ENCODE assay signal across 9 mouse cellular contexts in genomic region chr17:34218675-34219074, GRCm38 (mm10). TPM values are rescaled to one million over a fixed set of nuclear protein-coding genes. Genes with fewer than 3 reads are reported as not detected.
DNase-seq lines count a peak whose midpoint lies in the region; ATAC-seq and TF ChIP-seq lines count a peak whose summit lies in the region.
"Had no signal": no experiment of that assay in that cellular context is flagged by ENCODE, and none has a peak within 500 bp of the region (broad histone marks: within the 10 kb centered on the region; RNA-seq: fewer than 3 reads in every experiment).

No protein-coding gene starts in this region.

- no peaks in the 10 kb centered on the region; the same call in 1 of the 2 replicates for H3K9me3 ChIP-seq in liver, embryonic 12.5 days (replicated peaks)

- TF ChIP-seq POLR2A in liver, adult 2 months (IDR thresholded peaks at IDR 0.05; ENCODE audit: extremely low read depth, insufficient read depth, low read length) = no peak
- no peak for TF ChIP-seq POLR2A in small intestine, adult 2 months (IDR thresholded peaks at IDR 0.05; ENCODE audit: low read depth, low read length)

- H3K27me3 ChIP-seq in liver, adult 2 months (ENCODE audit: control insufficient read depth, insufficient read depth, low read length) = no peaks in the 10 kb centered on the region
- H3K27me3 ChIP-seq in liver, embryonic 12.5 days (replicated peaks) = peaks cover 13% of the 10 kb centered on the region
- H3K27me3 ChIP-seq in small intestine, adult 2 months (ENCODE audit: control insufficient read depth, insufficient read depth, low read length) = no peaks in the 10 kb centered on the region

- no peak overlapping the region for H3K27ac ChIP-seq in liver, adult 2 months (replicated peaks; ENCODE audit: insufficient read depth, low read depth, low read length)
- no peak overlapping the region for H3K27ac ChIP-seq in liver, embryonic 12.5 days
- no peak overlapping the region for H3K27ac ChIP-seq in small intestine, adult 2 months (ENCODE audit: insufficient read depth, low read depth, low read length)
- H3K27ac ChIP-seq: kidney, postnatal 0 days had no signal

- H3K9ac ChIP-seq in liver, adult 2 months (ENCODE audit: low read depth, low read length) = no peak overlapping the region
- no peak overlapping the region for H3K9ac ChIP-seq in liver, embryonic 12.5 days

- H3K4me1 ChIP-seq in liver, adult 2 months (ENCODE audit: control insufficient read depth, insufficient read depth, low read length) = no peaks in the 10 kb centered on the region
- no peaks in the 10 kb centered on the region for H3K4me1 ChIP-seq in liver, embryonic 12.5 days
- no peaks in the 10 kb centered on the region for H3K4me1 ChIP-seq in small intestine, adult 2 months (ENCODE audit: control insufficient read depth, insufficient read depth, insufficient read length, low read length)

- peaks cover 2% of the 10 kb centered on the region; the same call in 1 of the 2 replicates for H3K36me3 ChIP-seq in liver, adult 2 months (ENCODE audit: control insufficient read depth, insufficient read depth, low read length)
- H3K36me3 ChIP-seq in liver, embryonic 12.5 days = no peaks in the 10 kb centered on the region
- peaks cover 26% of the 10 kb centered on the region for H3K36me3 ChIP-seq in small intestine, adult 2 months (ENCODE audit: control insufficient read depth, insufficient read depth, low read length)

- 51% methylated on average over 11 of the region's 11 CpGs for WGBS in liver, adult 2 months
- 83% methylated on average over 11 of the region's 11 CpGs for WGBS in liver, embryonic 12.5 days (ENCODE audit: insufficient replicate concordance)
- 43% methylated on average over 11 of the region's 11 CpGs for WGBS in small intestine, adult 2 months

- DNase-seq in liver, adult 2 months (ENCODE audit: extremely low read depth, low read depth, low spot score) = peak; percentile 76
- DNase-seq in T-cell, adult 2 months (ENCODE audit: low spot score) = peak; percentile 8
- DNase-seq in fat pad, adult 2 months (ENCODE audit: extremely low read depth, low read depth, low spot score) = peak; percentile 39
- DNase-seq in kidney, postnatal 14 days = peak; percentile 83
- DNase-seq in cerebellum, adult 8-10 months = no peak
- no peak for DNase-seq in embryo, embryonic 9.5 days (ENCODE audit: extremely low spot score)

- no peak overlapping the region for H3K4me3 ChIP-seq in liver, adult 2 months (ENCODE audit: insufficient read depth, low read depth, low read length)
- no peak overlapping the region for H3K4me3 ChIP-seq in liver, embryonic 12.5 days
- peak overlapping the region; percentile 29 for H3K4me3 ChIP-seq in small intestine, adult 2 months (ENCODE audit: low read depth, low read length)

- ATAC-seq in liver, embryonic 12.5 days = no peak

- no peaks in the 10 kb centered on the region for H3K79me2 ChIP-seq in liver, adult 2 months (ENCODE audit: control insufficient read depth, insufficient read depth, low read length)

- no peak for TF ChIP-seq CTCF in liver, adult 2 months (IDR thresholded peaks at IDR 0.05; ENCODE audit: low read depth, low read length)
- no peak for TF ChIP-seq CTCF in small intestine, adult 2 months (IDR thresholded peaks at IDR 0.05; ENCODE audit: extremely low read depth, insufficient read length, insufficient replicate concordance, low read depth, low read length)

- H3K4me2 ChIP-seq in liver, embryonic 12.5 days = no peak overlapping the region

RNA-seq across cellular contexts. Expression of gene Tap2, which starts 15.3 kb away (rescaled TPM):
- total RNA-seq in liver, adult 2 months (2014; rRNA removed) = 14.4 and 15.2 TPM in 2 replicates
- polyA plus RNA-seq in liver, adult 2 months (2012; rRNA removed) = 18.4 and 24.6 TPM in 2 replicates
- polyA plus RNA-seq in liver, embryonic 12.5 days (2016; fragmentation: Nextera tagmentation; extraction: Ambion mirVana) = 5.6 and 6.9 TPM in 2 replicates
- polyA plus RNA-seq in small intestine, adult 2 months (2012; rRNA removed) = 30.4 and 66.1 TPM in 2 replicates

RNA-seq across cellular contexts. Expression of gene H2-Ob, which starts 20.0 kb away (rescaled TPM):
- total RNA-seq in liver, adult 2 months (2014; rRNA removed) = 1.5 and 1.6 TPM in 2 replicates
- 0.96 and 2.9 TPM in 2 replicates for polyA plus RNA-seq in liver, adult 2 months (2012; rRNA removed)
- polyA plus RNA-seq in liver, embryonic 12.5 days (2016; fragmentation: Nextera tagmentation; extraction: Ambion mirVana) = 0.05 and 0.19 TPM in 2 replicates
- polyA plus RNA-seq in small intestine, adult 2 months (2012; rRNA removed) = 5.3 and 13.7 TPM in 2 replicates

RNA-seq across cellular contexts. Expression of gene Psmb8, which starts 21.2 kb away (rescaled TPM):
- total RNA-seq in liver, adult 2 months (2014; rRNA removed) = 66.9 and 101 TPM in 2 replicates
- polyA plus RNA-seq in liver, adult 2 months (2012; rRNA removed) = 56.7 and 80.3 TPM in 2 replicates
- 12.5 and 13.5 TPM in 2 replicates for polyA plus RNA-seq in liver, embryonic 12.5 days (2016; fragmentation: Nextera tagmentation; extraction: Ambion mirVana)
- polyA plus RNA-seq in small intestine, adult 2 months (2012; rRNA removed) = 135 and 293 TPM in 2 replicates

RNA-seq across cellular contexts. Expression of gene Psmb9, which starts 31.1 kb away (rescaled TPM):
- total RNA-seq in liver, adult 2 months (2014; rRNA removed) = 23.3 and 38.1 TPM in 2 replicates
- 38.0 and 41.5 TPM in 2 replicates for polyA plus RNA-seq in liver, adult 2 months (2012; rRNA removed)
- 4.5 and 5.0 TPM in 2 replicates for polyA plus RNA-seq in liver, embryonic 12.5 days (2016; fragmentation: Nextera tagmentation; extraction: Ambion mirVana)
- polyA plus RNA-seq in small intestine, adult 2 months (2012; rRNA removed) = 112 and 204 TPM in 2 replicates

RNA-seq across cellular contexts. Expression of gene Tap1, which starts 31.3 kb away (rescaled TPM):
- 15.1 and 17.3 TPM in 2 replicates for total RNA-seq in liver, adult 2 months (2014; rRNA removed)
- polyA plus RNA-seq in liver, adult 2 months (2012; rRNA removed) = 18.8 and 23.5 TPM in 2 replicates
- polyA plus RNA-seq in liver, embryonic 12.5 days (2016; fragmentation: Nextera tagmentation; extraction: Ambion mirVana) = 2.3 and 2.6 TPM in 2 replicates
- polyA plus RNA-seq in small intestine, adult 2 months (2012; rRNA removed) = 35.1 and 100 TPM in 2 replicates

Comparison
In these comparisons a context has a peak if more than half of its experiments do, and no peak if none do; other contexts are left out.
1. DNase-seq: peak in liver, adult 2 months (single experiment), T-cell, adult 2 months (single experiment), fat pad, adult 2 months (single experiment) and kidney, postnatal 14 days (single experiment); none in cerebellum, adult 8-10 months (single experiment) and embryo, embryonic 9.5 days (single experiment).